Mouse (Mus musculus) limb, embryonic 10.5 days (tissue): ENCODE results near the gene Naip1. TPM values are rescaled to one million over a fixed set of nuclear protein-coding genes. Genes with fewer than 3 reads are reported as not detected.
"Not testable (repeated sequence)": the region's sequence is repeated elsewhere in the genome, so short reads cannot be mapped to it uniquely, and the experiment has no call there.

Experiments used
- DNase-seq: peaks from one replicate; pipeline ENCODE4 v3.0.0-alpha.2; 2017; ENCODE audit warnings: low spot score
- H3K27ac ChIP-seq: fragments of 300-500 bp; sonication (generic); 2 replicates; pipeline ENCODE4 v1.5.1; 2016; ENCODE audit warnings: mild to moderate bottlenecking
- H3K27me3 ChIP-seq: fragments of 300-500 bp; sonication (generic); 2 replicates; pipeline ENCODE4 v1.6.1; 2016; ENCODE audit warnings: low read depth, mild to moderate bottlenecking; ENCODE audit not compliant: poor library complexity, severe bottlenecking
- H3K36me3 ChIP-seq: fragments of 300-500 bp; sonication (generic); 2 replicates; pipeline ENCODE4 v1.6.1; 2016; ENCODE audit warnings: mild to moderate bottlenecking, moderate library complexity
- H3K4me1 ChIP-seq: fragments of 300-500 bp; sonication (generic); 2 replicates; pipeline ENCODE4 v1.6.1; 2016
- H3K4me3 ChIP-seq: fragments of 300-500 bp; sonication (generic); 2 replicates; pipeline ENCODE4 v1.5.1; 2016; ENCODE audit warnings: mild to moderate bottlenecking, moderate library complexity
- H3K9me3 ChIP-seq: fragments of 300-500 bp; sonication (generic); replicated peaks from 2 replicates; pipeline ENCODE4 v1.6.1; 2016; ENCODE audit warnings: mild to moderate bottlenecking
- WGBS: fragments of 180-500 bp; shearing (Covaris S2); methylation state at CpG from one replicate; pipeline ENCODE4 v1.1.7; 2016; 5-methylcytosine and 5-hydroxymethylcytosine counted together
- polyA plus RNA-seq: library from polyadenylated mRNA; unstranded; fragments of >200 nt; fragmentation: Nextera tagmentation; extraction: Ambion mirVana; gene quantifications from 2 replicates; pipeline ENCODE4 v1.2.1, GENCODE M21; 2016

The Naip1 gene
- polyA plus RNA-seq = not detected in 2 replicates

GRCm38 (mm10) chr13:100452415-100453127 is at the start of gene Naip1:
Gene Naip1 (minus strand): TSS chr13:100452869.
- H3K9me3 ChIP-seq, H3K36me3 ChIP-seq, DNase-seq, H3K27ac ChIP-seq, H3K27me3 ChIP-seq, H3K4me1 ChIP-seq, H3K4me3 ChIP-seq: not testable (repeated sequence)
- 84% methylated on average over 8 of the region's 8 CpGs for WGBS

GRCm38 (mm10) chr13:100499625-100500024 is 47.0 kb upstream of the Naip1 start:
- not testable (repeated sequence) for H3K4me3 ChIP-seq, DNase-seq, H3K27ac ChIP-seq, H3K27me3 ChIP-seq, H3K36me3 ChIP-seq, H3K9me3 ChIP-seq, H3K4me1 ChIP-seq

- H3K4me1 ChIP-seq = peaks cover 5% of the 10 kb centered on the region
- 86% methylated on average over 4 of the region's 4 CpGs for WGBS
- H3K27ac ChIP-seq = no peak overlapping the region
- H3K4me3 ChIP-seq = no peak overlapping the region
- H3K27me3 ChIP-seq = no peaks in the 10 kb centered on the region
- H3K36me3 ChIP-seq = no peaks in the 10 kb centered on the region
- no peak for DNase-seq
- no peaks in the 10 kb centered on the region for H3K9me3 ChIP-seq
These were observed 42.7 kb upstream of the Naip1 start for GRCm38 (mm10) chr13:100495337-100495736.

GRCm38 (mm10) chr13:100494370-100494769 is 41.7 kb upstream of the Naip1 start:
- H3K9me3 ChIP-seq, H3K36me3 ChIP-seq, H3K4me3 ChIP-seq, H3K4me1 ChIP-seq, H3K27me3 ChIP-seq, H3K27ac ChIP-seq: not testable (repeated sequence)
- peak; percentile 22 for DNase-seq
- 64% methylated on average over 8 of the region's 8 CpGs for WGBS

GRCm38 (mm10) chr13:100493313-100493712 is 40.6 kb upstream of the Naip1 start:
- 78% methylated on average over 8 of the region's 8 CpGs for WGBS
- H3K4me3 ChIP-seq = no peak overlapping the region

GRCm38 (mm10) chr13:100492061-100492787 is 39.6 kb upstream of the Naip1 start, which contains the start of gene Gtf2h2:
Gene Gtf2h2 (minus strand): TSS chr13:100492579.
- H3K27ac ChIP-seq = peak within 1 kb of the TSS; percentile 95
- no peaks in the 10 kb centered on the region for H3K9me3 ChIP-seq
- WGBS = under 1% methylated on average over 51 of the region's 51 CpGs
- no peaks in the 10 kb centered on the region for H3K27me3 ChIP-seq
- peaks cover 5% of the 10 kb centered on the region for H3K4me1 ChIP-seq
- DNase-seq = peak; percentile 92
- peak within 1 kb of the TSS; percentile 84 for H3K4me3 ChIP-seq
- H3K36me3 ChIP-seq = peaks cover 27% of the 10 kb centered on the region

More at GRCm38 (mm10) chr13:100493313-100493712, 40.6 kb upstream of the Naip1 start:
- Histone ChIP-seq H3K9me3 (no peaks in the 10 kb centered on the region), H3K36me3 (peaks cover 16% of the 10 kb centered on the region), H3K27ac (no peak overlapping the region), H3K4me1 (peaks cover 5% of the 10 kb centered on the region), H3K27me3 (no peaks in the 10 kb centered on the region)
- peak; percentile 25 for DNase-seq

- 18% methylated on average over 6 of the region's 6 CpGs for WGBS
- no peaks in the 10 kb centered on the region for H3K9me3 ChIP-seq
- no peak for DNase-seq
- no peaks in the 10 kb centered on the region for H3K27me3 ChIP-seq
- H3K4me1 ChIP-seq = peaks cover 5% of the 10 kb centered on the region
- peaks cover 33% of the 10 kb centered on the region for H3K36me3 ChIP-seq
- H3K4me3 ChIP-seq = peak overlapping the region; percentile 84
- H3K27ac ChIP-seq = peak overlapping the region; percentile 95
These were observed 39.0 kb upstream of the Naip1 start for GRCm38 (mm10) chr13:100491623-100492022.

GRCm38 (mm10) chr13:100490424-100490823 is 37.8 kb upstream of the Naip1 start:
- DNase-seq = no peak
- H3K4me1 ChIP-seq = peaks cover 5% of the 10 kb centered on the region
- 90% methylated on average over 5 of the region's 5 CpGs for WGBS
- H3K9me3 ChIP-seq = no peaks in the 10 kb centered on the region
- no peaks in the 10 kb centered on the region for H3K27me3 ChIP-seq
- H3K4me3 ChIP-seq = no peak overlapping the region
- H3K27ac ChIP-seq = no peak overlapping the region
- peaks cover 43% of the 10 kb centered on the region for H3K36me3 ChIP-seq

- Histone ChIP-seq H3K27me3 (no peaks in the 10 kb centered on the region), H3K27ac (no peak overlapping the region), H3K36me3 (peaks cover 98% of the 10 kb centered on the region), H3K4me3 (no peak overlapping the region), H3K9me3 (no peaks in the 10 kb centered on the region), H3K4me1 (no peaks in the 10 kb centered on the region)
- no peak for DNase-seq
- WGBS = 95% methylated on average over 7 of the region's 7 CpGs
These were observed 30.9 kb upstream of the Naip1 start for GRCm38 (mm10) chr13:100483610-100484009.

- WGBS = 92% methylated on average over 2 of the region's 2 CpGs
- H3K4me3 ChIP-seq = no peak overlapping the region
- H3K36me3 ChIP-seq = peaks cover 77% of the 10 kb centered on the region
These were observed 11.0 kb upstream of the Naip1 start for GRCm38 (mm10) chr13:100463527-100464222.

GRCm38 (mm10) chr13:100461336-100461735 is 8.7 kb upstream of the Naip1 start:
- Histone ChIP-seq H3K4me3 (no peak overlapping the region), H3K9me3 (no peaks in the 10 kb centered on the region), H3K27ac (no peak overlapping the region), H3K36me3 (peaks cover 54% of the 10 kb centered on the region), H3K27me3 (no peaks in the 10 kb centered on the region), H3K4me1 (no peaks in the 10 kb centered on the region)
- WGBS = 86% methylated on average over 3 of the region's 3 CpGs
- DNase-seq = no peak

More at GRCm38 (mm10) chr13:100463527-100464222, 11.0 kb upstream of the Naip1 start:
- Histone ChIP-seq H3K9me3 (no peaks in the 10 kb centered on the region), H3K4me1 (no peaks in the 10 kb centered on the region), H3K27ac (no peak overlapping the region), H3K27me3 (no peaks in the 10 kb centered on the region)
- no peak for DNase-seq

- Histone ChIP-seq H3K9me3 (no peaks in the 10 kb centered on the region), H3K36me3 (no peaks in the 10 kb centered on the region), H3K4me3 (no peak overlapping the region), H3K27me3 (no peaks in the 10 kb centered on the region), H3K27ac (no peak overlapping the region), H3K4me1 (no peaks in the 10 kb centered on the region)
- 88% methylated on average over 1 of the region's 1 CpGs for WGBS
- no peak for DNase-seq
These were observed 3.2 kb downstream of the Naip1 start for GRCm38 (mm10) chr13:100449495-100449894.

- Histone ChIP-seq H3K4me3 (no peak overlapping the region), H3K4me1 (no peaks in the 10 kb centered on the region), H3K9me3 (no peaks in the 10 kb centered on the region), H3K36me3 (no peaks in the 10 kb centered on the region), H3K27me3 (no peaks in the 10 kb centered on the region), H3K27ac (no peak overlapping the region)
- DNase-seq = no peak
- WGBS = 72% methylated on average over 3 of the region's 3 CpGs
These were observed 12.6 kb downstream of the Naip1 start for GRCm38 (mm10) chr13:100440116-100440515.
